Mouse (Mus musculus) 3T3-L1 (cell line): ENCODE data around the gene Nuak2.
A peak's percentile ranks its signal among the peaks of the same experiment; 100 is the strongest.
"Not testable (repeated sequence)": the region's sequence is repeated elsewhere in the genome, so short reads cannot be mapped to it uniquely, and the experiment has no call there.

ENCODE experiments used
- DNase-seq: peaks from one replicate; pipeline ENCODE4 v3.0.0-alpha.2; 2015; ENCODE audit warnings: low read depth, low spot score

Gene Nuak2

DNA sequence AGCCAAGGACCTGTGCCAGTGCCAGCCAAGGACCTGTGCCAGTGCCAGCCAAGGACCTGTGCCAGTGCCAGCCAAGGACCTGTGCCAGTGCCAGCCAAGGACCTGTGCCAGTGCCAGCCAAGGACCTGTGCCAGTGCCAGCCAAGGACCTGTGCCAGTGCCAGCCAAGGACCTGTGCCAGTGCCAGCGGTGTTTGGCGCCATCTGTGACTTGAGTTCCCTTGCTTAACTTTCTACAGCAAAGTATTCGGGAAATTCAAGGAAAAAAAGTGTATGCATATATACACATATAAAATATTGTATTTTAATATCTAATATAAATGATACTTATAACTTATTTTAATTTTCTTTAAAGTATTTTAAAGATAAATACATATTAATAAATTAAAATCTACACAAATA lies 33.7 kb downstream of the Nuak2 start:
- not testable (repeated sequence) for DNase-seq

DNA sequence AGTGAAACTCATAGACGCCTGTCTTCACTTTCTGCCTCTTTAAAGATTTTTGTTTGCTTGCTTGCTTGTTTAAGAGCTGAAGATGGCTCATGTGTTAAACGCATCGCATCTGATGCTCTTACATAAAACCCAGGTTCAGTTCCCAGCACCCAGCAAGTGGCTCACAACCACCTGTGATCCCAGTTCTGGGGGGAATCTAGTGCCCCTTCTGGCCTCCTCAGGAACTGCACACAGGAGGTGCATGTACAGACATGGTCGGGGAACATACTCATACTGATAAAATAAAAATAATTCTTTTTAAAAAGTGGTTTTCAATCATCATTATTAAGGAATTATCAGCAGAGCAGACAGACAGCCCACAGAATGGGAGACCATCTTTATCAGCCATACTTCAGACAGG lies 35.1 kb downstream of the Nuak2 start:
- DNase-seq: no peak

DNA sequence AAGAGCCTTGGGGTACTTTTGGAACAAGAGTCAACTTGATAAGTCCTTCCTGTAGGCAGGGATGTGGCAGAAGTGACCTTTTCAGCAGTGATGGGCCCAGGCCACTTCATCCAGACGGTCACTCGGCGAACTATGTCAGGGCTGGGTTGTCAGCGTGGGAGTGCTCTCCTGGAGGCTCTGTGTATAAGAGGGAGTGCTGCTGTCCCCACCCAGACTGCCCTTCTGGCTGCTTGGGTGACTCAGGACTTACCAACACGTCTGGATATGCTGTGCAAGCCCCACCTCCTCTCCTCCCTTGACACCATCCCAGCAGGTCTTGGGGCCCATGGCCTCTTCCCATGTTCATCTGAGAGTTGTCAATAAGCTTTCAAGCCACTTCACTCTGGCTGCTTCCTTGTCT lies 37.5 kb downstream of the Nuak2 start:
- DNase-seq: peak; percentile 77

DNA sequence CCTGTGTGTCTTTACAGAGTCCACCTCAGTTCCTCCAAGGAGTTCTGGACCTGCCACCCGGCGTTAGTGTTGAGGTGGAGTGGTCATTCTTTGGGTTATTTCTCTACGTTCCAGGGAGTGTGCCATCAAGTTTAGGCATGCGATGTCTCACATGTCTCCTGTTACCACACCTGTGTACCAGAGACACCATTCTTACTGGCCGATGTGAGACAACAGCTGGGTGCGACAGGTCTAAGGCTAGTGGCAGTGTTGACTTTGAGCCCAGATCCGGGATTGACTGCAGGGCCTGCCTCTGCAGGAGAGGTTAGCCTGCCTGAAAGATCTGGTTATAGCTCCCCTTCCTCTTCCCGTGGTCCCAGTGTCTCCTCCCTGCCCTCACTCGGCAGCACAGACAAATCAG lies 38.3 kb downstream of the Nuak2 start:
- no peak for DNase-seq

DNA sequence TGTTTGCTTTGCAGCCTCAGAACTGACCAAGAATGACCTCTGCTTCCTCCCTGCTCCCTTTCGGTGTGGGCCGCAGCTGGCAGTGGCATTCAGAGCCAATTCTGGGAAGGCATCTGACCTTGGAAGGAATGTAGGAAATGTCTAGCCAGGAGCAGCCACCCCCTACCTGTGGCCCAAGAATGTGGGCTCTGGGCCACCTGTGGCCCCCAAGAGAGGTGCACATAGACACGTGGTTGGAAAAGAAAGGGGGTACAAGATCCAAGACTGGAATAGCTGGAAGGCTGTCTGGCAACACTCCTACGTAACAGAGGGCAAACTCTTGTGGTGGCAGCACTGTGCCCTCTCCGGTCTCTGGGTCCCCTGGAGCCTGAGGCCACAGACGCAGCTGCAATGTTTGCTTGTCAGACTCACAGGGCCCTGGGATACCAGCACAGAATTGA lies 39.3 kb downstream of the Nuak2 start:
- peak; percentile 53 for DNase-seq

DNA sequence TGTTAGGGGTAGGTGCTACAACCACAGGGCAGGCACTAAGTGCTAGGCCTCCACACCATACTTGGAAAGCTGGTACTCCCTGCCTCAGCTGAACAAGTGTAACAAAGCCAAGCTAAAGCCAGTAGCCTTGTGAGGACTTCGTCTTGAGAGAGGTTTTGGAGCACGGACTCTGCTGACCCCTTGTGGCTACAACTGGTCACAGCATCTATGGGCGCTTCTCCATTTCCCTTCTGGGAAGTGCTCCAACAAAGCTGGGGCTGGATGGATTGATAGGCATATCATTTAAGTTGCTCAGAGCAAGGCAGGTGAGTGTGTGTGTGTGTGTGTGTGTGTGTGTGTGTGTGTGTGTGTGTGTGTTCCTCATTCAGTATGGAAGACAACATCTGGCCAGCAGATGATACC lies 39.9 kb downstream of the Nuak2 start:
- DNase-seq: peak; percentile 97

DNA sequence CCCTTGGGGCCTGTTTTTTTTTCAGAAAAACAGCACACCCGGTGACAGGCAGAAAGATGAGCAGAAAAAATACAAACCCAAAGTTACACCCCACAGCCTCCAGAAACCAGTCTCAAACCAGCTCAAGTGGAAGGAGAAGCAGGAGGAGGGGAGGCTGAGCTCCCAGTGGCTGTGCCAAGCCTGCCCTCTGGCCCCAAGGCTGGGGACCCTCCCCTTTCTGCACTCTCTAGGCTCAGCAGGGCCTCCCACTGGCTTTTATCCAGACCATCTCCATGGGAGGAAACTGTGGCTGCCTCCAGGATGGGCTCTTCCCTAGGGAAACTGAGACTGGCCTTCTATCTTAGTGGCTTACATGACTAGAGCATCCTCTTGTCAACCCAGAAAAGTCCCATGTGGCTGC lies 40.9 kb downstream of the Nuak2 start:
- DNase-seq: no peak

DNA sequence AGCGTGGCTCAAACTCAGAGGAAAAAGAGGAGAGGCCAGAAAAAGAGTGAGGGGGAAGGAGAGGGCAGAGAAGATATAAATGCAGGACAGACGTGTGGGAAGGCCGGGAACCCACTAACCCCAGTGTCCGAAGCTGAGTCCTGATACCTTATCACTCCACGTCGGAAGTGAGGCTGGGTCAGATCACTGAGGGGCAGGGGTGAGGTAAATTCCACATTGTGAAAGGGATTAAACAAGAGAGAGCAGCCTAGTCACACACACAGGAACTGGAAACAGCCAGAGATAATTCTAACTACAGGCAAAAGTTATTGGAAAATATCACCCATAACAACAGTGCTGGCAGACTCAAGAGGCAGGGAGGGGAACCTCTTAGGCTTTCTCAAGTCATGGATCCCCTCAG lies 46.0 kb downstream of the Nuak2 start:
- no peak for DNase-seq

DNA sequence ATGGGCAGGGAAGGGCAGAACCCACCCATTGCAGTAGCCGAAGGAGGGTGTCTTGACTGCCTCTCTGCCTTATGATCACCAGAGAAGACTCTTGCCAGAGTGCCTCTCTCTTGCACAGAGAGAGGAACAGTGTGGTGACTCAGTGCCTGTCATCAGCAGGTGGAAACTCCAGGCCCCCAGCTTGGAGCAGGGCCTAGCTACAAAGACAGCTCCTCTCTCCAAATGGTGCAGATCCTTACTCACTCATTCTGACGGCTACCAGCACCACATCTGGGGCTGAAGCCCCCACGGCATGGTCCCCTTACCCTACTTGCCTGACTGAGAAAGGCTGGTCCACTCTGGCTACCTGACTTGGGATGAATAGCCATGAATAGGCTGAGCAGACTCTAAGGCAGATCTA lies 48.5 kb downstream of the Nuak2 start:
- DNase-seq: peak; percentile 42

DNA sequence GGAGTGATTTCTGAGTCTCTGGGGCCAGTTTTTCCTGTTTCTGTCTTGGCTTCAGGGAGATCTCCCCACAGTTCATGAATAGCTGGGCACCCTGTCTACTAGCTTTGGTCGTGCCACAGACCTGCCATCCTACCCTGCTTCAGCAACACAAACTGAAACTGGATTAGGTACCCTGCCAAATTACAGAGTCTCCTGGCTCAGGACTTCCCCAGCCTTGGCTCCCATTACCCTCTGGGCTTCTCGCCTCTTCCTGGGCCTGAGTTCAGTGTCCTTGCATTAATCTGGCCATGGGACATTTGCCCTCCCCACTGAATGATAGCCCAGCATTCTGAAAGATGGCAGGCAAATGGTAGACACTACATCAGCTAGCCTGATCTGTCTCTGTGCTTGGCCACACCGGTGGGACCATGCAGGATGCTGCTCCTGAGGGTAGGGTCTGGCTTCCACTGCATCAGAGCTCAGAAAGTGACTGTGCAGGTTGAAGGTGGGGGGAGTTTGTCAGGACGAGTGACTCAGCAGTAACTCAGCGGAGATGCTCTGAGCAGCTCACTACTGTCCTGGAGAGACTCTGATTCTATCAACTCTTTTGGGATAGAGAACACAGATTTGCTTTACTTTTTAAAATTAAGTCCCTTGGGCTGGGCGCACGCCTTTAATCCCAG lies 49.1 kb downstream of the Nuak2 start:
- DNase-seq: no peak

DNA sequence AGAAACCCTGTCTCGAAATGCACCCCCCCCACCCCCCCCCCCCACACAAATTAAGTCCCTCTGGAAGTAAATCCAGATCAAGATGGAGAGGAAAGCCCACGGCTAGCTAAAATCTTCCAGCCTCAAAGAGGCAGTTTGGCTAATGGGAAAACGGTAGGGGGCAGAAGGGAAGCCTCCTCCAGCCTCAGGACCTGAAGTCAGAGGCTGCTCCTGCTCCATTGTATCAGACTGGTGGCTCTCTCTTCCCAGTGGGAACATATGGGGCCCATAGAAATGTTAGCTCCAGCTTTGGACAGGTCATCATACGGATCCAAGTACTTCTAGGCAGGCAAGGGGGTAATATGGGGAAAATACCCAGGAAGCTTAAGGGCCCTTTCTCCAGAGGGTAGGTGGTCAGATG lies 49.7 kb downstream of the Nuak2 start:
- no peak for DNase-seq

DNA sequence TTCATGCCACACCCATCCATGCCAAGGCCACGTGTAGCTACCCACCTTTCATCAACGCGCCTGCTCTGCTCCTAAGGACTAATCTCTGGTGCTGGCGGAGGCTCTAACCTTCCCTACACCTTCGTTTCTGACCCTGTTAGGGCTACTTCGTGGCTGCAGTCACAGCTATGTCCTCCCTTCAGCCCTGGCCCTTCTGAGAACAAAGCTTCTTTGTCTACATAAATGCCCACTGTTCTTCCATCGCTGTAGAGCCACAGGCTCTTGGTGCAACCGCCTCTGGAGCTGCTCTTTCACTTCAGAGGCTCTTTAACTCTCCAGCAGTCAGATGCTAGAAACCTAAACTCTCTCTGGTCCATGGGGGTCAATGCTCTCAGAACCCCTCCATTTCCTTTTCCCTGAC lies 50.3 kb downstream of the Nuak2 start:
- DNase-seq: no peak

DNA sequence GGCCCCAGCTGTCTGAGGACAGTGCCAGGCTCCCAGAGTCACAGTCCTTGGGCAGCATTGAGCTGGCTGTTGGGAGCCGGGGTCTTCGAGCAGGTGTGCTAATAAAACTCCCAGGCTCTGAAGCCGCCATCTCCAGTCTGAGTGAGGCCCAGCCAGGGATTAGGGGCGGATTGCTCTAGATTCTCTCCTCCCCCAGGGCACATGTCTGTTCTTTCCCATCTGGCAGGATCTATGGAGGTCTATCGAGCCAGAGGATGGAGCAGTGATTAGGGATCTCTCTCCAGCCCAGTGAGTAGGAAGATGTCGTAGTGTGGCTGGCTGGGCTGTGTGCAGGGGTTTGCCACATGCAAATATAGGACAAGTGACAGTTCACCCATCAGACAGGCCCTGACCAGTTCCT lies 51.0 kb downstream of the Nuak2 start:
- DNase-seq: no peak

DNA sequence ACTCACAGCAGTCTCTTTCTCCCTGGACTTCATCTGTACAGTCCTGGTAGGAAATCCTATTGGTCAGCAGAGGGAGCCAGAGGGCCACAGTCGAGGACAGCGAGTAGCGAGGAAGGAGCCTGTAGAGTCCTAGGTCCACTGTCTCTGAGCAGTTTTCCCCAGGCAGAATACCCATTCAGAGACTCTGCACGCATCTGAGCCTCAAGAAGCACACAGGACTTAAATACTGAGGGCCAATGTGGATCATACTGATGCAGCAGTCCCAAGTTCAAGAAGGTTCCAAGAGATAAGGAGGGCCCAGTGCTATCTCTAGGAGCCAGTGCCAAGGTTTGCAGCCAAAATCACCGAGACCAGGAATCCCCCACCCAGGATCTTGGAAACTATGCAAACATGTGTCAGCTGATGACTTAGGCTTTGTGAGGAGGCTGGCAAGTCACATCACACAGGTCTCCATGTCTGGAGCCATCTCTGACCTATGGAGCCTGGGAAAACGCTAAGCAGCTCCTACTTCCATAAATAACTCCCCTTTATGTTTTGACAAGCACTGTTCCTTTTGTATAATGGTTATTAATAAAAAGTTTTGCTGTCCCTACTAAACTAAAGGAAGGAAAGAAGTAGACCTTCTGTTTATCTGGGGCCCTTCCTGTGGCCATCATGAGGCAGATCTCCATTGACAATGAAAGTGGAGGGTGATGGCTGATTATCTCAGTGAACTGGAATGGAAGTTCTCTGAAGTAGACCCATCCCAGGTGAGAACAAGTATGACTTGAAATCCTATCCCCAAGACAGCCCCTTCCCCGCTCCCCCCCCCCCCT lies 52.0 kb downstream of the Nuak2 start:
- DNase-seq: peak; percentile 93

DNA sequence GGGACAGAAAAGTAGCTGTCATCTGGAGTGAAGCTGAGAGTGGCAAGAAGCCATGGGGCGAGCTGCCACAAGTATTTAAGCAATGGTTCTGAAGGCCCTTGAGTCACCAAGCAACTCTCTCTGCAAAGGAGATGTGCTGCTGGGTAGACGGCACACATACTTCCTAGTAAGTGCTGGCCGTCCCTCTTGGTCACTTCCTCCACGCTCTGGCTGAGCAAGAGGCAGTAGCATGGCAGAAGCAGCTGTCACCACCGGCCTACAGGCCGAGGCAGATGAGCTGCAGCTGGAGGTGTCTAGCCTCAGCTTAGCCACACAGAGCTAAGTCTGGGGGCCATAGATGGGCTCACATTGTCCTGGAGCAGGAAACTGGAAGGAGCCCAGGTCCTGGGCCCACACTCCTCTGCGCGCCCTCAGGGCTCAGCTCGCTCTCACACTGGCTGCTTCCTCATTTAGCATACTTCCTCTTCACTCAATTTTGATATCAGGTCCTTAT lies 54.8 kb downstream of the Nuak2 start:
- DNase-seq: peak; percentile 82

DNA sequence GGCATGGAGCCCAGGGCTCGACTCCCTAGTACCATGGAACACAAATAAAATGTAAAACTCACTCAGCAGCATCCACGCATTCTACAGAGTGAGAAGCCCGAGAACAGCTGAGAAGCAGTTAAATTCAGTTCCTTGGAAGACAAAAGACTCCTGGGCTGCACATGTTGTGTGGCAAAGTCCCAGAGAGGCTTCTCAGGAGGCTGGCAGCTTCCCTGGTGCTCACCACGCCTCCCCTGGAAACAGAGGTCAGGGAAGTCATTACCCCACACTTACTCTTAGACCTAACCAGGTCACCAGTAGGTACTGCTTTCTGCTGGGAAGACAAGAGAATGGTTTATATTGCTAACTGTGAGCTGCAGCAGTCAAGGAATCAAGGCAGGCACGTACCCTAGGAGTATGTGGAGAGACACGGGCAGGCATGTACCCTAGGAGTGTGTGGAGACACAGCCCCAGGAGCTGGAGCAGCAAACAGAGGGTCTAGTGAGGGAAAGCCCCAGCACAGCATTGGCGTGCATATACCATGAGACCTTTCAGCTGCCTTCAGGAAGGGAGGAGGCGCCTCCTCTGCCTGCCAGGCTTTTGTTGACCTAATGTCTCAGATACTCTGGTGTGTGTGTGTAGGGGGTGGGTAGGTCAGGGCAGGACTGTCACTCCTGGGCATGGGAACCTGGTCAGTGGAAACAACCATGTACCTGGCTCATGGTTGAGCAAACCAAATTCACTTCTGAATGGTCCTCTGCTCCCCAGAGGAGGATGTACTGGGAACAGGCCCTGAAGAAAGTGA lies 55.6 kb downstream of the Nuak2 start:
- no peak for DNase-seq

DNA sequence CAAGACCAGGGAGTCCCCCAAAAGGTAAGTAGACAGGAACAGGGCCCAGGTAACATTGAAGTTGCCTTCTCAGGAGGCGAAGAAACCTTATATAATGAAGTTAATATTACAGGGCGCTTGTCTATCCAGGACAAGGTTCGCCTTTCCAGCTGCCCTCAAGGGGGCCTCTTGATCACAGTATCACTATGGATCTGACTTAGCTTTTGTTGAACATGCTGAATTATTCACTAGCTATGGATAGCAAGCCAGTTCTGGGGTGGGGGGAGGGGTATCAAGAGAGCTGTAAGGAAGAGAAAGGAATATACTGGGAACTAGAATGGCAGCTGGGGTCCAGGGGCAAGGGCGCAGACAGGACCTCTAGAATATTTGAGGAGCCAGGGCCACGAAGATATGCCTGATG lies 56.4 kb downstream of the Nuak2 start:
- no peak for DNase-seq

DNA sequence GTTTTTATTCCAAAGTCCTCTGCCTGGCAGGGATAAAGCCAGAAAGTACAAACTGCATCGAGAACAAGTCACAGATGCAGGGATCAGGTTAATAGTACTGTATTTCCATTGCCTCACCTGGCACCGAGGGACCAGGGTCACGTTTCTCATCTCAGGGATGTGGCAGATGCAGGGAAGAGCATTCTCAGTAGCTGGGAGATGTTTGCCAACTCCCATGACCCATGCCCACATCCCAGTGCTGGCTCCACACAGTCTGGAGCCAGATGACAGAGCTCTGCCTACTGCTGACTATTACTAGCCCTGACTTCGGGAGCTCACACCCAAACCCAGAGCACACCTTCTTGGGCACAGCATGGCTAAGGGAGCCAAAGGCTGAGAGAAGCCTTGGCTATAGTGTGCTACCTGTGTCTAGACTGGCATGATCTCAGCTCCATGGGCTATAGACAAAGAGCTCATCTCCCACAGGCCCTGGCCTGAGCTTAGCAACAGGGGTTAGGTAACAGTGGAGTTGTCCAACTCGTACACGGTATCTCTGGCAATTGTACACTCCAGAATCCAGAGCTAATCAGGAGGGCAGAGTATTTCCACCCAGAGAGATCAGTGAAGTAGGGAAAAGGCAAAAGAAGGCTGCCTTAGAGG lies 57.1 kb downstream of the Nuak2 start:
- no peak for DNase-seq

DNA sequence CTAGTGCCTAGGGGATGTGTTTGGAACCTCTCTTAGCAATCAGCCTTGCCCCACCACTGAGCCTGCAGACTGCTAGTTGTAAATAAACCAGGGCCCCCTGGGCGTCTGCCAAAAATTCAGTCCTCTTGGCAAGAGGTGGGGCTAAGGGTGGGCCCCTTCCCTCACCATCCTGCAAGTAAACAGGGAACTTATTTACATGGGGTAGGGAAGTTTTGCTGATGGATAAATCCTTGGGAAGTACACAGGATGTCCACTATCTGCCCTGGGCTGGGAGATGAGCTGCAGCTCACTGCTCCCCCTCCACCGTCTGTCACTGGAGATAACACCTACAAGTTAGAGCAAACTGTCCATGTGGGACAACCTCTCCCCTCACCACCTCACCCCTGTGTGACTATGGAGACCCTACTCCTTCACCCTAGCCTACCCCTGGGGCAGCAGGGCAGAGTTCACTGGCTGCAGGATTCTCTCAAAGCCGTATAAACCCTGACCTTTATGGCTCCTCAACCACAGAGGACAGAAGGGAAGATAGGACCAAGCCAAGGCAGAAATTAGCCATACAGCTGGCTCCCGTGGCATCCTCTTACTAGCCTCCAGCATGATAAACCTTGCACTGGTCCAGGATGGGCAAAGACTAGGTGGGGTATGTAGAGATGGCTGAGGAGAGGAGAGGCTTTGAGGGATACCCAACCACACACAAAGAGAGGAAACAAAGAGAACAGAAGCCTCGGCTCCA lies 58.4 kb downstream of the Nuak2 start:
- DNase-seq: peak; percentile 54

DNA sequence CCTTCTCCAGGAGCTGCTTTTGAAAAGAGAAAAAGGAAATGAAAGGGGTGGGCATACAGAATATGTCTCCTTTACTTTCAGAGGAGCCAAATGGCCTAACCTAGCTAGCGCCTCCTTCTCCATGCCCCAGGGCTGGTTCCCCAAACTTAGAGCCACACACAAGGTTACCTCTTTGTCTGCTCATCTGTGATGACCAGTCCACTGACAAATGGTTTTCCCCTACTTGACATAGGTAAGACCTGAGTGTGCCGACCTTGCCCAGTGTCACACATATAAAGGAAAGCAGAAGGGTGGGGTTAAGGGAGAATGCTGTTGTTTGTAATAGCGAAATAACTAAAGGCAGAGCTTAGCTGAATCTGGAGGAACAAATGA lies 58.9 kb downstream of the Nuak2 start:
- DNase-seq: no peak

DNA sequence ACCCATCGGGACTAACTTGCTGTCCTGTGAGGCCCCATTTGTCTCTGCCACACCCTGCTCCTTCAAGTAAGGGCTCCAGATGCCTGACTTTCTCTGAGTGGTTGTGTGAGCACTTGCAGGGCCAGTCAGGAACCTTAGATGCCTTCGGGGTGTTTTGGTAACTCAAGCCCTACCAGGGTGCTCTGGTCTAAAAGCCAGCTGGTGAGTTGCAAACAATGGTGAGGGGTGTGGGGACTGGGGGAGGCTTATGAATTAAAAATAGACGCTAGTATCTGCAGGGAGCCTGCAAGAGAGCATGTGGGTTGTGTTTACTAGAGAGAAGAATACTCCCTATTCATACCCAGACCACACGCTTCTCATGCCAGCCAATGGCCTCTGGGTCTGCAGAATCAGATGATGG lies 59.3 kb downstream of the Nuak2 start:
- peak; percentile 82 for DNase-seq
